Mouse (Mus musculus): ENCODE measurements around the gene 4930524J08Rik.

The 4930524J08Rik gene

GRCm38 (mm10) chr5:99978699-99979442 lies at the start of gene 4930524J08Rik, which contains the start of gene Hnrnpd:
Gene 4930524J08Rik (plus strand): TSS chr5:99979061.
Gene Hnrnpd (minus strand): TSS chr5:99978938.
- CTCF ChIA-PET: no interaction called here

GRCm38 (mm10) chr5:99931910-99932309 lies 47.0 kb upstream of the 4930524J08Rik start:
- CTCF ChIA-PET: no interaction called here

DNA sequence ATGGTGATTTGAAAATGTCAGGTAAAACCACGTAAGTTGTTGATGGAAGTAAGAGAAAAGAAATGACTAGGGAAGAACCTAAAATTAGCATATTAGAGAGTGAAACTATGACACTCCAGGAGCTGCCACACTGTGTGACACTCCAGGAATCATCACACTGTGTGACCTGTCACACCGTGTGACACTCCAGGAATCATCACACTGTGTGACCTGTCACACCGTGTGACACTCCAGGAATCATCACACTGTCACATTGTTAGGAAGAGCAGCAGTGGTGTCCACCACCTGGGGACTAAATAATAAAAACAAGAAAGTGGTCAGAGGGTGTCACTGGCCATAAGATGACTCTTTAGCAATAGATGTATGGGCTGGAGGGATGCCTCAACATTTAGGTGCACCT lies 39.4 kb upstream of the 4930524J08Rik start:
- CTCF ChIA-PET: no interaction called here

DNA sequence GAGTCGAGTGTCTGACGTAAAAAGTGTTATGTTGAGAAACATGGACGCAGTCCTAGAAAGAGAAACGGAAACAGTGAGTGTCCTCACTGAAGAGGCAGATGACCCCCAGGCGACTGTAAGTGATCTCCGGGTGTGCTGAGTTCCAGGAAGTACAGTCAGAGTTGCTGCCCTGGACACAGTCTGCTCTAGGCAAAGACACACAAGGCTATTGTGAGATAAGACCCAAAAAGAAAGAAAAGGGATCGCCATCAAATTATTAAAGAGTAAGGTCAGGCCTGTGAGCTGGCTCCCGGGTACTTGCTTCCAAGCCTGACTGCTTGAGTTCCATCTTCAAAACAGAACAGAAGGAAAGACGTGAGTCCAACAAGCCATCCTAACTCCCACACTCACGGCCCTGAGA lies 37.6 kb upstream of the 4930524J08Rik start:
- CTCF ChIA-PET: no interaction called here

DNA sequence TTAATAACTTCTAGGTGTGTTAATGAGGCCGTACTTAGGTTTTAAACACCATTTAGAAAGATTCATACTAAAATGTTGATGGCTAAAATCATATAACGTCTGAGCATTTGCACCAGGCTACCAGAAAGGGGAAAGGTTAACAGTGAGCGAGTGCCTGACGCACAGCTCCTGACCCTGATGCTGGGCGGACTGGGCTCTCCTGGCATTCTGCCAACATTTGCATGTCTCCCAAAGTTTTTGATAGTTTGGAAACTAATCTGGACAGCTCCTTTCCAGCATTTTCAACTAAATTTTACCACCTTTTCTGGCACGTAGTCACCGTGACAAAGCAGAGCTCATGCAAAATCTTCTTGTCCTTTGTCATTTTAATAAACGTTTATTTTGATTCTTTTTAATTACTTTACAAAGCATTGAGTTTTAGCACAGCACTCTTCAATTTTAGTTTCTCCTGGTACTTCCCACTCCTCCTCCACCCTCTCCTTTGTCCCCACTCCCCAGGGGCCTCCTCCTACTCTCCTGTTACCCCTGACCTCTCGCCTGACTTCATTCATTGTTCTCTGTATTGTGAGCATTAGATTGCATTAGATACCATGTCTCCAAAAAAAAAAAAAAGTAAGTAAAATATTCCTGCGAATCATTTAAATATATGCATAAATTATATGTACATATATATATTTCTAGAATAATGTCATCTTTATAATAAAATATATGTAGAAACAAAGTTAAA lies 36.9 kb upstream of the 4930524J08Rik start:
- CTCF ChIA-PET: no interaction called here

GRCm38 (mm10) chr5:99952513-99952912 lies 26.3 kb upstream of the 4930524J08Rik start:
- CTCF ChIA-PET: no interaction called here

DNA sequence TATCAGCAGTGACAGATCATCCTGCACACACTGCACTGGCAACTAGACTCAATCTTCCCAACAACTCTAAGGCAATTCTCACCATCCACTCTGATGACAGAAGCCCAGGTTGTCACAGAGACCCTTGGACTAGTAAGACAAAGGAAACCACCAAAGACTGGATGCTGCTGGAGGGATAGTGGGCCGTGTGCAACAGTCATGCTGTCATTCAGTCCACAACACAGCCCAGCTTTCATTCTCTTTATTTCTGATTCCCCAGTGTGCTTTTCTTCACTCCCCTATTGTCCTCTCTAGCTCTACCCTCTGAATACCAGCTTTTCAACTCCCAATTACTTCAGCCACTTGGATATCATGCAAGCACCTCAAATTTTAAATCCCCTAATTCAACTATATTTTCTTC lies 25.0 kb upstream of the 4930524J08Rik start:
- CTCF ChIA-PET: no interaction called here

- CTCF ChIA-PET: no interaction called here
Measured at GRCm38 (mm10) chr5:99958666-99959065, 20.2 kb upstream of the 4930524J08Rik start.

GRCm38 (mm10) chr5:99959236-99959936 lies 19.5 kb upstream of the 4930524J08Rik start:
- CTCF ChIA-PET: no interaction called here

GRCm38 (mm10) chr5:99959960-99960359 lies 18.9 kb upstream of the 4930524J08Rik start:
- CTCF ChIA-PET: no interaction called here

GRCm38 (mm10) chr5:99973941-99974340 lies 4.9 kb upstream of the 4930524J08Rik start:
- CTCF ChIA-PET: interaction anchor here (0.8 kb wide), 1 partner anchor 405 kb away, joined by 5 read pairs; no protein-coding TSS in a partner anchor

DNA sequence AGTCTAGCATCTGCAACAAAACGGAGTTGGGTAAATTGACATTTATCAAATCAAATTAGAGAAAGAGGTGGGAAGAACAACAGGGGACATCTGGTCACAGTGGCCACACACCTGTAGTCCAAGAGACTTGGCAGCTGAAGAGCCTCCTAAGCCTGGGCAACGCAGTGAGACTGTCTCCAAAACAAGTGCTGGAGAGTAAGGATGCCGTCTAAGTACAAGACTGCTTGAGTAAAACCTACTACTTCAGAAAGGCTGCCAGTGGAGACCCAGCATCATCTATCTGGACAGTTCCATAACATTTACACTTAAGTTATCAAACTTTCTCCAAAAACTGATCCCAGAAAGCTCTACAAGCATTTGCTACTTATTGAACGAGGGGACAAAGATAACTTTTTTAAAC lies 3.8 kb upstream of the 4930524J08Rik start:
- CTCF ChIA-PET: no interaction called here

- CTCF ChIA-PET: interaction anchor here (0.6 kb wide), 1 partner anchor 9 kb away, joined by 3 read pairs; no protein-coding TSS in a partner anchor
Measured at GRCm38 (mm10) chr5:99975776-99976175, 3.1 kb upstream of the 4930524J08Rik start.

GRCm38 (mm10) chr5:99976334-99976955 lies 2.4 kb upstream of the 4930524J08Rik start:
- CTCF ChIA-PET: interaction anchor here (0.5 to 0.7 kb wide), 2 partner anchors 7 to 60 kb away, joined by 3 to 6 read pairs; no protein-coding TSS in a partner anchor

GRCm38 (mm10) chr5:99977516-99978301 lies 1.2 kb upstream of the 4930524J08Rik start:
- CTCF ChIA-PET: interaction anchor here (0.7 to 1.0 kb wide), 2 partner anchors 63 to 1237 kb away, joined by 3 to 4 read pairs; no protein-coding TSS in a partner anchor

- CTCF ChIA-PET: no interaction called here
Measured at GRCm38 (mm10) chr5:99983452-99984061, 4.7 kb downstream of the 4930524J08Rik start.

DNA sequence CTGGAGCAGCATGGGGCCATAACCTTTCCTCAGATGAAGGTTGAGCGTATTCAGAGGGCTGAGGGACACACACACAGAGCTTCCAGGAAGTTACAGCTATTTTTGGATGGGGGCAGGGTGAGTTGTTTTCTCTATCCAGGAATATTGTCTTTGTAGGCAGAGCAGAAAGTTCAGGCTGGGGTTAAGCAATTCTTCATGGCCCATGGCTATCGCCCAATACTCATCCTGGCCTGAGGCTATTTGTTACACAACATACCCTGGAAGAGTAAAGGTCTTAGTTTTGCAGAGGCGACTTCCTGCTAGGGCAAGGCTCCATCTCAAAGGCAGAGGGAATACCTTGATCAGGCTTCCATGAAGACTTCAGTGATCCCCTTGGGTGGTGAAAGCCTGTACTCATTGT lies 15.3 kb downstream of the 4930524J08Rik start:
- CTCF ChIA-PET: no interaction called here

DNA sequence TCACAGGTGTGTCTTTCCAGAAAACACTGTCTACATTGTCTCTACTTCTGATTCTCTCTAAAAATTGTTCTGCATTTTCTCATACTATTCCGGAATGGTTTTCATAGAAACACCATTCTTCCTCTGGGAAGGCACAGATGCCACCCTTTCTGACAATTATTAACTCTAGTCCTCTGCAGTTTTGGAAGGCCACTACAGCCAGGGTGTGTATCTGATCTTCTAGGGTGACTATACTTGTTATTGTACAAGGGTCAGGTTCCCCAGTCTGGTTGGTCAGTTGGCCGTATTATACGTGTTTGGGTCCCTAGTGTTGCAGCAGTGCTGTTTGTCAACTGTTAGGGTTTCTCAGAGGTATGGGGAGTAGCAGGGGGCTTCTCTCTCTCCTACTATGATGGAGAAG lies 15.8 kb downstream of the 4930524J08Rik start:
- CTCF ChIA-PET: no interaction called here

GRCm38 (mm10) chr5:100000048-100000447 lies 21.2 kb downstream of the 4930524J08Rik start:
- CTCF ChIA-PET: no interaction called here

GRCm38 (mm10) chr5:100000500-100000899 lies 21.6 kb downstream of the 4930524J08Rik start:
- CTCF ChIA-PET: no interaction called here

- CTCF ChIA-PET: no interaction called here
Measured at GRCm38 (mm10) chr5:100003895-100004294, 25.0 kb downstream of the 4930524J08Rik start.
